Mouse (Mus musculus): ENCODE data around the gene Tnip1.
"Not testable (repeated sequence)": the region's sequence is repeated elsewhere in the genome, so short reads cannot be mapped to it uniquely, and the experiment has no call there.

The Tnip1 gene

GRCm38 (mm10) chr11:54911201-54911600 is 51.5 kb downstream of the Tnip1 start:
- DNase-seq (ENCODE audit: extremely low read depth, low read depth, low spot score) = no peak

DNA sequence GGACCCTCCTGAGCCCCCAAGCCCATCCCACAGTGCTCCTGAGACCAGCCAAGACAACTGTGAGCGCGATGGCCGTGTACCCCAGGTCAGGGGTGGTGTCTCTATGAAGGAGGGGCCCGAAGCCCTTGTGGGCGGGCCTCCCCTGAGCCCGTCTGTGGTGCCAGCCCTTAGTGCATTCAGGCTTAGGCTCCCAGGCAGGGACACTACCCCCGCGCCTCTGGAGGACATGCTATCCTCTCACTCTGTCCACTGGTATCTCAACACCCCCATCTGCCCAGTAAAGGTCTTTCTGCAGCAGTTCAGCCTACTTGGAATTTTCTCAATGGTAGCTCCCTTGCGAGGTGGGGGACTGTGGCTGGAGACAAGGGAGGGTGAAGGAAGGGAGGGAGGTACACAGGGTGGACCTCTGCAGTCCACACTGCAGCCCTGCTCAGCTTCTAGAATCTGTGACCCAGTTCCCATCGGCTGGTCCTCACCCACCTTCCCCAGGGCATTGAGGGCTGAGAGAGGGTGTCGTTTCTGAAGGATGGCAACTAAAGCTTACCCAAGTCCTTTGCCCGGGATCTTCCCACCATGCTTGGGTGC is 52.5 kb downstream of the Tnip1 start:
- DNase-seq (ENCODE audit: extremely low read depth, low read depth, low spot score) = no peak

DNA sequence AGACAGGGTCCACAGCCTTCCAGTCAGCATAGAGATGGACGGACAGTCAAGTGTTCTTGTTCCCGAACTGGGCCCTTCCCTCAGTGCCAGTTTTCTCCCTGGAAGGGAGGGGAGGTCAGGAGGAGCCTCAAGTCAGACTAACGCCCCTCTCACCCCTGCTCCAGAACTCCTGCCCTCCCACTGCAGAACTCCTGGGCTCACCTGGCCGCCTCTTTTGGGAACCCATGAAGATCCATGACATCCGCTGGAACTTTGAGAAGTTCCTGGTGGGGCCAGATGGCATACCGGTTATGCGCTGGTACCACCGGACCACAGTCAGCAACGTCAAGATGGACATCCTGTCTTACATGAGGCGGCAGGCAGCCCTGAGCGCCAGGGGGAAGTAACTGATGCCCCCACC is 53.4 kb downstream of the Tnip1 start:
- DNase-seq (ENCODE audit: extremely low read depth, low read depth, low spot score) = no peak

DNA sequence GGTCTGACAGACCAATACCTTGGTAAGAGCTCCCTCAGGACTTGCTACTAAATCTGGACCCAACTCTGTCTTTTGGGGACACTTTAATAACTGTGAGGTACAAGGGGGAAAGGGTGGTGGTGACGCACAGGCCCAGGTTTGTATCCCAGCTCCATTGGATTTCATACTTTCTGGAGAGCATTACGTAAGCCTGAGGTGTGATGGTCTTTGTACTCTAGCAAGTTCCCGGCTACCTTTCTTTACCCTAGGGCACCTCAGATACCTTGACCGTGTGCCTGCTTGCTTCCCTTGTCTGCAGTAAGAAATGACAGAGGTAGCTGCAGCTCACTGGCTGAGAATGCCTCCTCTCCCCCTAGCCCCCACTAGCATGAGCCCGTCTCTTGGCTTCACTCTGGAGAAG is 55.5 kb downstream of the Tnip1 start:
- DNase-seq (ENCODE audit: extremely low read depth, low read depth, low spot score) = no peak

DNA sequence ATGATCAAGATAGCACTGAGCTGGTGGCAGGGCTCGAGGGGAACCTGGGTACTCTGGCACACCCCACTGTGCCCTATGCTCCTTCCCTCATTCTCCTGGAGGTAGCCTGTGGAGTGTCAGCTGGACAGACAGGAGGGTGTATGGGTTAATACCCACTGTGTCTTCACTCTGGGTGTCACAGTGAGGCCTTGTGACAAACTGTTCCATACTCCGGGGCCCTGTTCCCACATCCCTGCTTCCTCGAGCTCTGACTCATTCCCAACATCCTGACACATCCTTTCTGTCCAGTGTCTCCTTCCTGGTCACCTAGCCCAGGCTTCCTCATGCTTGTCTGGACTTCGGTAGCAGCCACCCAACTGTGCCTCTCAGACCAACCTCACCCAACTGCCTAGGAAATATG is 56.3 kb downstream of the Tnip1 start:
- DNase-seq (ENCODE audit: extremely low read depth, low read depth, low spot score) = no peak

- DNase-seq (ENCODE audit: extremely low read depth, low read depth, low spot score) = no peak
Measured at GRCm38 (mm10) chr11:54905931-54906330, 56.8 kb downstream of the Tnip1 start.

- no peak for DNase-seq (ENCODE audit: extremely low read depth, low read depth, low spot score)
Measured at GRCm38 (mm10) chr11:54905086-54905485, 57.6 kb downstream of the Tnip1 start.

DNA sequence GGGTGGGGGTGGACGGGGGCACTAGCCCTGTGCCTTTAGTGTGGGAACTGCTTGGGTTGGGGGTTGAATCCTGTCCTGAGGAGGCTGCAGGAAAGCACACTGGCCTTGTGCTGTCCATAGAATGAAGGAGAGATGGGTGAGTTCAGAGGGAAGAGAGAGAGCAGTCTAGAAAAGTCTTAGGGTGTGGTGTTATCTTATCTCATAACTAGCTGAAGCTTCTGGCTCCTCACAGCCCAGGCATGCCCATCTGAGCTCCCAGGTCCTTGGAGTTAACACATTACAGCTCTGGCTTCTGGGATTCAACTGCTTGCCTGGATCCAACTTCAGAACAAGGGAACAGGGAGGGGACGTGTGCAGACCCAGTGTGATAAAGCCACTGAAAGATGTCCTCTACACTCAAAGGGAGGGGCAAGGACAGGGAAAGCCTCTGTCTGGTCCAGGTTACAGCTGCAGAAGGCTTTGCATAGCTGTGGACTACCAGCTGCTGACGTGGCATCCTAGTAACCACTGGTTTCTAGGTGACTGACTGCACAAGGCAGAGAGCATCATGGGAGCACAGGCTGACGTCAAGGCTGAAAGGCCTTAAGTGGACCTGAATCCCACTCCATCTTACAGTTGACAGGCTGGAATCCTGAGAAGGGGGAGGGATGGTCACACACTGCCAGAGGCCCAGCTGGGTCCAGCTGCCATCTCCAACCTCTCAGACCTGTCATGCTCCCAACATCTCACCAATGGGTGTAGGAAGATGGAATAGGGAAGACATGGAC is 58.6 kb downstream of the Tnip1 start:
- DNase-seq (ENCODE audit: extremely low read depth, low read depth, low spot score) = no peak

DNA sequence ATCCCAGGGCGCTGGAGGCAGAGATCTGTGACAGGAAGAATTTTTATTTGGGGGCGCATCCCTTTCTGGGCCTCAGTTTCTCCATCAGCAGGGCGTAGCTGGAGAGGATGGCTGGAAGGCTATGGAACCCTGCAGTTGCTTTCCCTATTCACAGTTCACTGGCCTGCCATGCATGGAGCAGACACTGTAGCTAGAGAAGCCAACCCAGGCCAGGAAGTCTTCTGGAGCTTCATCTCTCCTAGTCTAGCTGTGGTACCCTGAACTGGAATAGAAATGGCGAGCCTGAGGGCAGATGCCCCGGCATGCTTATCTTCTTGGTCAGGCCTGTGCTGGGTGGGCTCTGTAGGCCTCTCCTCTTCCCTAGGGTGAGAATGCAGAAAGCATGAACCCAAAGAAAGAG is 59.4 kb downstream of the Tnip1 start:
- no peak for DNase-seq (ENCODE audit: extremely low read depth, low read depth, low spot score)

DNA sequence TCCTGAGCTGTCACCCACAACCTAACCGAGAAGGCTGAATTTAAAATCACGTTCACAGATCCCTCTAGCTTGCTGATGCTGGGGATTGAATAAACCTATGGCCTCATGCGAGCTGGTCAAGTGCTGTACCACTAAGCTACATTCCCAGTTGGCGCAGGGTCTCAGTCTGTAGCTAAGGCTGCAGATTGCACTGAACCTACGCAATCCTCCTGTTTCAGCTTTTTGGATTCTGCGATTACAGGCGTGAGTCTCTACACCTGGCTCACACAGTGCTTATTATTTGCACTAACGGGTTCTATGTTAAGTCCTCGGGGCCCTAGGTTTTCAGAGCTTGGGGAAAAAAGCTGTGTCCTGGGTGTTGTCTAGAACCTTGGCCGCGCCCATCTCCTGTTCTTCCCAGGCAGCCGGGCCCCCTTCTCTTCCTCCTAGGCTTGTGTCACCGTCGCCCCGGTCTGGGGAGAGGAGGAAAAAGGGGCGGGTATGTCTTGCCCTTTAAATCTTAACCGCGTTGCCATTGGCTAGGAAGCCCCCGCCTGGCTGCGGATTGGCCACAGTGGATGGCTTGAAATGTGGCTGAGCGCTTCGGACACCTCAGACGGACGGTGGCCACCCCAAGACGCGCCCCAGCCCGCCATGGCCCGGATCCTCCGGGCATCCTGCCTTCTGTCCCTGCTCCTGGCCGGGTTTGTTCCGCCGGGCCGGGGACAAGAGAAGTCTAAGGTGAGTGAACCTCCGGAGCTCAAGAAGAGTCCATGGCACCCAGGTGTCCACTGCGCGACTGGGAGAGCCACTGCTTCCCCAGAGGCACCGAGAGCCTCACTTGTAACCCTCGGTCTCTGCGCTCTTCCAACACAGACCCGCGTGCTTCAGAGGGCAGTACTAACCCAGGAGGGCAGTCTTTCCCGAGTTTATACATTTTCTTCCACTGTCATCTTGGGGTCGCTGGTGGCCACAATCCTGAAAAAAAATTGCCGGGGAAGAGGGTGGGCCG is 60.1 kb downstream of the Tnip1 start, which contains the start of gene Gpx3:
Gpx3 (plus strand) TSS at position 121 of the 991 bp plus-strand sequence.
- no peak for DNase-seq (ENCODE audit: extremely low read depth, low read depth, low spot score)

- no peak for DNase-seq (ENCODE audit: extremely low read depth, low read depth, low spot score)
Measured at GRCm38 (mm10) chr11:54899657-54900056, 63.1 kb downstream of the Tnip1 start.

DNA sequence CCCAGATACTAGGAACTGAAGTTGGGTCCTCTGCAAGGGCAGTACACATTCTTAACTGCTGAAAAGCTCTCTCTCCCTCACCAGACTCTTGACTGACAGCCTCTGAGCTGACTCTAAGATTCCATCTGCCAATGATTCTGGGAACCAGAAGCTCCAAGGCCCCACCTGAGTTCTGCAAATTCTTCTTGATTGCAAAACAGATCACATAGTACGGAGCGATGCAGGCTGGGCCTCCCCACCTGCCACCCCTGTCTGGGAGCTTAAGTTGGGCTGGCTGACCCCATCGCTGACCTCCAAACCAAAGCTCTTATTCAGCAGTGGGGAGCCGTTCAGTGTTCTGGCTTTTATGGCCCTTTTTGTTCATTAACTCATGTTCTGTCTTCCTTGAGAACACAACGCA is 65.2 kb downstream of the Tnip1 start:
- DNase-seq (ENCODE audit: extremely low read depth, low read depth, low spot score) = no peak

DNA sequence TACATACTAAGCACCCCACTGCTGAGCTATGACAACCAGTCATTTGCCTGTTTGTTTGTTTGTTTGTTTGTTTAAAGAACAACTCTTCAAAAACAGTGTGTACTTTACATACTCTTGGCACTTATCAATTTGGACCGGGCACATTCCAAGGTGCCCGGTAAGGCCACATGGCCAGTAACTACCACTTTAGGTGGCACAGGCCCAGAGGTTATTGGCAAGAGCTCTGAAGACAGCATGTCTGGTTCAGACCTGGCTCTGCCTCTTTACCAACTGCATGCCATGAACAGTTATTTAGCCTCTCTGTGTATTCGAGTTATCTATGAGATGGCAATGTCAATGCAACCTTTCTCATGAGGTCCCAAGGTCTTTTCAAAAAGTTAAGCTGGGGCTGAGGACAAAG is 66.1 kb downstream of the Tnip1 start:
- DNase-seq (ENCODE audit: extremely low read depth, low read depth, low spot score) = not testable (repeated sequence)

DNA sequence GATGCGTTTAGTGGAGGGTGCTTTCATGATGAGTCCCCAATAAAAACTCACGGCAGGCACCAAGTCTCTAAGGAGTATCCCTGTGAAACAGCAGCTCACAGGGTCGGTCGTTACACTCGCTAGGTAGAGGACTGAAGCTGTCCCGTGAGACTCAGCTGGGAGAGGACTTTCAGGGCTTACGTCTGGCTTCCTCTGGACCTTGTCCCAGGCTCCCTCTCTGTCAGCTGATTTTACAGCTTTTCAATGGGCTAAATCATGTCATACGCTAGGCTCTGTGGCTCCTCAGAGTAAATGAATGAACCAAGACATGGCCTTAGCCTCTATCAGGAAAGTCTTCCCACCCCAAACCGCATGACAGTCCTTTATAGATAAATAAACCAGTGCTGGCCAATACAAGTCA is 68.1 kb downstream of the Tnip1 start:
- DNase-seq (ENCODE audit: extremely low read depth, low read depth, low spot score) = no peak

GRCm38 (mm10) chr11:54892091-54892490 is 70.6 kb downstream of the Tnip1 start:
- DNase-seq (ENCODE audit: extremely low read depth, low read depth, low spot score) = no peak

GRCm38 (mm10) chr11:54891341-54891740 is 71.4 kb downstream of the Tnip1 start:
- DNase-seq (ENCODE audit: extremely low read depth, low read depth, low spot score) = no peak

- DNase-seq (ENCODE audit: extremely low read depth, low read depth, low spot score) = no peak
Measured at GRCm38 (mm10) chr11:54887927-54888326, 74.8 kb downstream of the Tnip1 start.

GRCm38 (mm10) chr11:54885406-54885805 is 77.3 kb downstream of the Tnip1 start:
- DNase-seq (ENCODE audit: extremely low read depth, low read depth, low spot score) = no peak

GRCm38 (mm10) chr11:54884937-54885336 is 77.8 kb downstream of the Tnip1 start:
- DNase-seq (ENCODE audit: extremely low read depth, low read depth, low spot score) = no peak

DNA sequence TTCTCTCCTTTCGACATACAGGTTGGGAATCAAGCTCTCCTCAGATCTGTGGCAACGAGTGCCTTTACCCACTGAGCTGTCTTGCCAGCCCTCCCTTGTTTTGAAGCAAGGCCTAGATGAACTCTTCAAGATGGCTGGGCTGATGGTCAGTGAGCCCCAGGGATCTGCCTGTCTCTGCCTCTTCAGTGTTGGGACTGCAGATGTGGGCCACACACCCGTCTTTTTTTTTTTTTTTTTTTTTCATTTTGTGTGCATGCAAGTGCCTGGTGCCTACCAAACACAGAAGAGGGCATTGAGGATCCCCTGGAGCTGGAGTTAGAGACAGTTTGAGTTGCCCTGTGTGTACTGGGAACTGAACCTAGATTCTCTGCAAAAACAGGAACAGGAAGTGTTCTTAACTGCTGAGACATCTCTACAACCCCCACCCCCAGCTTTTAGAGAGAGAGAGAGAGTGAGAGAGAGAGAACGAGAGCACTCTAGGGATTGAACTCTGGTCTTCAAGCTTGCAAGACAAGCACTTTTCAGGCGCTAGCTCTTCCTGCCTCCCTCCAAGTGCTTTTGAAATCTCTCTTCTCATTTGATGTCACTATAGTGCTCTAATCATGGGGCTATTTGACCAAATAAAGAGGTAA is 78.4 kb downstream of the Tnip1 start:
- DNase-seq (ENCODE audit: extremely low read depth, low read depth, low spot score) = no peak

GRCm38 (mm10) chr11:54882671-54883070 is 80.0 kb downstream of the Tnip1 start:
- DNase-seq (ENCODE audit: extremely low read depth, low read depth, low spot score) = no peak
